Mouse (Mus musculus): Measurements from ENCODE around the gene Kcp.

Kcp gene

DNA sequence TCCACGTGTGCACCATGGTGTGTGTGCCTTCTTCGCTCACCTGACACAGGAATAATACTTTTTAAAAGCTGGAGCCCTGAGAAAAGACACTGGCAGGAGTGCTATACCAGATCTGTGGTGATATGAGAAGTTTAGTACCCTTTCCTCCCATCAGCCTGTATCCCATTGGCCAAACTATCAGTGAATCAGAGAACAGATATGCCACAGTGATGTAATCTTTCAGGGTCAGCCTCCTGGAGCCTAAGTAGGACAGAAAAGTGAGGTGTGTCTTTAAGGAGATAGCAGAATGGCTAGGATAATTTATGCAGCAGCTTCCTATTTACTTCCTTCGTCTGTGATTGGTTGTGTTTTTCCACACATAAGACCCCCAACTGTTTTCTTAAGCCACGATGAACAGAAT, 79.6 kb downstream of the Kcp start:
- no peak for ATAC-seq (ENCODE audit: insufficient number of reproducible peaks, low FRiP score, low TSS enrichment)

DNA sequence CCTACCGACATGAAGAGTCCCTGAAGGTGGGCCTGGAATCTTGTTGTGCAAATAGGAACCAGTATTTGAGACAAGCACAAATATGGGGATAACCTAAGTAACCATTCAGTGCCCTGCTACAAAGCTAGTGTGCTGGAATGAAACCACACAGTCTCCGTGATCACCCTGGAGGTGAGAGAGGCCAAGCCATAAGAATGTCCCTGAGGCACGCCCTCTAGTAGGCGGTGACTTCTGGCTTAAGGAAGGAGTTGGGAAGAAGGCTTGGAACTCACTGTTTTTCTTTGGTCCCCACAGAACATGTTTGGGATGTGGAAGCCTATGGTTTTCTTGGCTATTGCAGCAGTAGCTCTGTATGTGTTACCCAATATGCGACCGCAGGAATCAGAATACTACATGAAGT, 81.4 kb downstream of the Kcp start:
- ATAC-seq (ENCODE audit: insufficient number of reproducible peaks, low FRiP score, low TSS enrichment), result no peak

DNA sequence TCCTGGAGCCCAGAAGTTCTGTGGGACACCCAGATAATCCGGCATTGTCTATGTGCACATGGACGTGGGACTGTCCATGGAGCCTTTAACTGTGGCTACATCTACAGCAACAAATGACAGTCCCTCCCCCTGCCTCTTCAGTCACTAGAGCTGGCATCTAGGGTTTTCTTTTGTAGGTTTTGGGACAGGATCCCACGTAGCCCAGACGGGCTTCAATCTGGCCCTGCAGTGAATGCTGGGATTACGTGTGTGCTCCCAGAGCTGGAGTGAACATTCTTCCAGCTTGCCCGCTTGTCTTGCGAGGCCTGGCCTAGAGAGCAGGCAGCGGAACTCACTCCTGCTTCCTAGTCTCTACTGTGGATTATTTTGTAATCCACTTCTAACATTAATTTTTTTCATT, 82.6 kb downstream of the Kcp start:
- no peak for ATAC-seq (ENCODE audit: insufficient number of reproducible peaks, low FRiP score, low TSS enrichment)
